Mouse (Mus musculus) intestine, embryonic 16.5 days (tissue): Measurements from ENCODE around the gene Gm20388. TPM values are rescaled to one million over a fixed set of nuclear protein-coding genes. Genes with fewer than 3 reads are reported as not detected.
"Not testable (repeated sequence)": the region's sequence is repeated elsewhere in the genome, so short reads cannot be mapped to it uniquely, and the experiment has no call there.

ENCODE experiments used
- ATAC-seq: fragments of 200-750 bp; cut with Nextera tagmentation; 2 replicates; pipeline ENCODE4 v1.8.0; 2017; ENCODE audit warnings: moderate TSS enrichment, moderate library complexity
- H3K27ac ChIP-seq: fragments of 300-500 bp; sonication (generic); 2 replicates; pipeline ENCODE4 v1.5.1; 2014; ENCODE audit warnings: mild to moderate bottlenecking, low read length
- H3K27me3 ChIP-seq: fragments of 300-500 bp; sonication (generic); replicated peaks from 2 replicates; pipeline ENCODE4 v1.6.1; 2014; ENCODE audit warnings: low read length, control low read depth, mixed read lengths; ENCODE audit not compliant: control insufficient read depth, insufficient read depth
- H3K36me3 ChIP-seq: fragments of 300-500 bp; sonication (generic); 2 replicates; pipeline ENCODE4 v1.6.1; 2014; ENCODE audit warnings: low read length, control low read depth; ENCODE audit not compliant: control insufficient read depth, insufficient read depth
- H3K4me1 ChIP-seq: fragments of 300-500 bp; sonication (generic); 2 replicates; pipeline ENCODE4 v1.6.1; 2014; ENCODE audit warnings: low read length, control low read depth, mixed read lengths; ENCODE audit not compliant: control insufficient read depth, insufficient read depth
- H3K4me2 ChIP-seq: fragments of 300-500 bp; sonication (generic); 2 replicates; pipeline ENCODE4 v1.6.1; 2014; ENCODE audit warnings: low read depth, low read length, control low read depth
- H3K4me3 ChIP-seq: fragments of 300-500 bp; sonication (generic); 2 replicates; pipeline ENCODE4 v1.5.1; 2014; ENCODE audit warnings: mild to moderate bottlenecking, low read length
- H3K9ac ChIP-seq: fragments of 300-500 bp; sonication (generic); 2 replicates; pipeline ENCODE4 v1.6.1; 2014; ENCODE audit warnings: low read depth, low read length
- H3K9me3 ChIP-seq: fragments of 300-500 bp; sonication (generic); 2 replicates; pipeline ENCODE4 v1.6.1; 2016; ENCODE audit warnings: low read length, control low read depth; ENCODE audit not compliant: control insufficient read depth
- WGBS: fragments of 180-500 bp; shearing (Covaris S2); extraction: QIAGEN DNeasy Blood & Tissue Kit; methylation state at CpG from one replicate; pipeline ENCODE4 v1.1.7; 2014; 5-methylcytosine and 5-hydroxymethylcytosine counted together
- polyA plus RNA-seq: library from polyadenylated mRNA; unstranded; fragments of >200 nt; fragmentation: Nextera tagmentation; extraction: Ambion mirVana; gene quantifications from 2 replicates; pipeline ENCODE4 v1.2.1, GENCODE M21; 2015

The Gm20388 gene
- polyA plus RNA-seq, 1 experiment from 2014 or later: 5.8 TPM

DNA sequence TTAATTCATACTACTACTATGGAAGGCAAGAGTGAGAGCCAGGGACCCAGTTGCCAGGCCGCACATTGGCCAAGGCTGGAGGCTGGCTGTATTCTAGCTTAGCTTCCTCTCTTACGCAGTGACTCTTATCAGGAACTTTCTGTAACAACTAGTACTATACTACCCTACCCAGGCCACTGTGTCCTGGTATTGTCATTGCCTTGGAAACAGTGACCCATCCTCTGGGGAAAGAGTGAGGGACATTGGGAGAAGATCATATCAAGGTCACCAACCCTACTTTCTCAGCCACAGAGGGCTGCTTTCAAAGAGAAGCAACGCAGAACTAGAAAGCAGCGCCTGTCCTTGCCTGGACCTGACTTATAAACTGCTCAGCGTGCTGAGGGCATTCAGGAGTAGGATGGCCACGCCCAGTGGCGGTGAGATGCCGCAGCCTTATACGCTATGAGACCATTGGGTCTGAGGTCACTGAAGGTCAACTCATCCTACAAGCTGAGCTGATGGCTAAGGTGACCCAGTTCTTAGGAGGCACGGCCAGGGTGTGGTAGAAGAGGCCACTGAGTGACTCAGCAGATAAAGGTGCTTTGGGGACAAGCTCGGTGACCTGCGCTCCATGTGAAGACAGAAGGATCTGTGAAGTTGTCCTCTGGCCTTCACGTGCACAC, 417.9 kb downstream of the Gm20388 start:
- H3K4me3 ChIP-seq: no peak overlapping the region
- ATAC-seq: no peak
- WGBS: 82% methylated on average over 13 of the region's 13 CpGs
- no peaks in the 10 kb centered on the region for H3K36me3 ChIP-seq
- no peak overlapping the region for H3K27ac ChIP-seq
- no peak overlapping the region for H3K4me2 ChIP-seq
- H3K9me3 ChIP-seq: no peaks in the 10 kb centered on the region
- no peaks in the 10 kb centered on the region for H3K27me3 ChIP-seq
- H3K9ac ChIP-seq: no peak overlapping the region
- H3K4me1 ChIP-seq: peaks cover 15% of the 10 kb centered on the region

DNA sequence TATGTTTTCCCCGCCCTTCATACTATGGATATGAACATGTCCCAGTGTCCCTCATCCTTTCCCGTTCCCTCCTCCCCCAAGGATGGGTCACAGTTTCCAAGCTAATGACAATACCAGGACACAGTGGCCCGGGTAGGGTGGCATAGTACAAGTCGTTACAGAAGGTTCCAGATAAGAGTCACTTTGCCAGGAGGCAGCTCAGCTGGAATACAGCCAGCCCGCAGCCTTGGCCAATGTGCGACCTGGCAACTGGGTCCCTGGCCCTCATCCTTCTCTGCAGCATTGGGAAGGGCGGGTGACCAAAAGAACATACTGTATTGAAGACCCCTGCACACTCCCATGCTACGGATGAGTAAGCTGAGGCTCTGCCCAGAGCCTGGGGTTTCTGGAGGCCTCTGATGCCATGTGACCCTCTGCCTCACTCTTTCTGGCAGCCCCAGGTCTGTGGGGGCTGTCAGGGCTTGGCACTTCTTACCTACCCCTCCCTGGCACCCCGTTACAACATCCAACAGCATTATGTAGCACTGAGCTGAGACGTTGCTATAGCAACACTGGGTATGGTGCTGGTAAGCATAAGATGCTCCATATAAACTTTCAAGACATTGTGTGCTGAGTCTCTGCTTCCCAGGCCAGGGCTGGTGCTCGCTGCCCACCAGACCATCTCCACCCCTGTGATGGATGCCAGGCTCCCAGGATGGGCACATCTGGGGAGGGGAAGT, 418.5 kb downstream of the Gm20388 start:
- H3K9me3 ChIP-seq: no peaks in the 10 kb centered on the region
- H3K9ac ChIP-seq: no peak overlapping the region
- no peaks in the 10 kb centered on the region for H3K36me3 ChIP-seq
- H3K4me2 ChIP-seq: no peak overlapping the region
- no peak overlapping the region for H3K27ac ChIP-seq
- H3K27me3 ChIP-seq: no peaks in the 10 kb centered on the region
- WGBS: 85% methylated on average over 11 of the region's 11 CpGs
- H3K4me3 ChIP-seq: no peak overlapping the region
- no peak for ATAC-seq
- H3K4me1 ChIP-seq: peaks cover 14% of the 10 kb centered on the region

GRCm38 (mm10) chr8:120331027-120331426, 420.4 kb downstream of the Gm20388 start:
- Histone ChIP-seq H3K27ac (no peak overlapping the region), H3K4me2 (no peak overlapping the region), H3K4me3 (no peak overlapping the region), H3K36me3 (no peaks in the 10 kb centered on the region), H3K9ac (no peak overlapping the region), H3K9me3 (no peaks in the 10 kb centered on the region), H3K4me1 (peaks cover 24% of the 10 kb centered on the region), H3K27me3 (no peaks in the 10 kb centered on the region)
- 69% methylated on average over 7 of the region's 7 CpGs for WGBS
- ATAC-seq: no peak

- Histone ChIP-seq H3K27ac (no peak overlapping the region), H3K27me3 (no peaks in the 10 kb centered on the region), H3K9me3 (no peaks in the 10 kb centered on the region), H3K4me1 (peaks cover 25% of the 10 kb centered on the region), H3K4me3 (no peak overlapping the region), H3K36me3 (no peaks in the 10 kb centered on the region), H3K4me2 (no peak overlapping the region), H3K9ac (no peak overlapping the region)
- ATAC-seq: no peak
- 77% methylated on average over 16 of the region's 16 CpGs for WGBS
Measured at GRCm38 (mm10) chr8:120332379-120333229, 422.0 kb downstream of the Gm20388 start.

GRCm38 (mm10) chr8:120333681-120334080, 423.0 kb downstream of the Gm20388 start:
- no peaks in the 10 kb centered on the region for H3K36me3 ChIP-seq
- H3K9me3 ChIP-seq: no peaks in the 10 kb centered on the region
- H3K27me3 ChIP-seq: no peaks in the 10 kb centered on the region
- no peak overlapping the region for H3K9ac ChIP-seq
- H3K4me2 ChIP-seq: no peak overlapping the region
- no peak for ATAC-seq
- peaks cover 25% of the 10 kb centered on the region for H3K4me1 ChIP-seq
- WGBS: 94% methylated on average over 4 of the region's 4 CpGs
- H3K4me3 ChIP-seq: no peak overlapping the region
- no peak overlapping the region for H3K27ac ChIP-seq

DNA sequence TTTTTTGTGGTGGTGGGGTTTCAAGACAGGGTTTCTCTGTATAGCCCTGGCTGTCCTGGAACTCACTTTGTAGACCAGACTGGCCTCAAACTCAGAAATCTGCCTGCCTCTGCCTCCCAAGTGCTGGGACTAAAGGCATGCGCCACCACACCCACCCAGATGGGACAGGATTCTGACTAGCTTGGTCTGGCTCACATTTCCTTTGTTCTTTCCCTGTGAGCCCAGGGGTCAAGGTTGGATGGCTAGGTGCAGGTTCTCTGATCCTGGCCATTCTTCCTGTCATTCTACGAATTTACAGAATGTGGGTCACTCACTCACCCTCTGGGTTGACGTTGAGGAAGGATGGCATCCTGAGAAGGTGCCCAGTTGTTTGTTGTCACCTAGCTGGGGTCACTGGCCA, 423.6 kb downstream of the Gm20388 start:
- H3K27ac ChIP-seq: 0 out of 2 replicates have a peak overlapping the region, but pooled peaks have one; percentile 30
- ATAC-seq, H3K9me3 ChIP-seq, H3K4me2 ChIP-seq, H3K27me3 ChIP-seq, H3K36me3 ChIP-seq, H3K4me3 ChIP-seq: not testable (repeated sequence)
- 81% methylated on average over 3 of the region's 3 CpGs for WGBS
- H3K4me1 ChIP-seq: peaks cover 22% of the 10 kb centered on the region
- H3K9ac ChIP-seq: 0 out of 2 replicates have a peak overlapping the region, but pooled peaks have one; percentile 62

DNA sequence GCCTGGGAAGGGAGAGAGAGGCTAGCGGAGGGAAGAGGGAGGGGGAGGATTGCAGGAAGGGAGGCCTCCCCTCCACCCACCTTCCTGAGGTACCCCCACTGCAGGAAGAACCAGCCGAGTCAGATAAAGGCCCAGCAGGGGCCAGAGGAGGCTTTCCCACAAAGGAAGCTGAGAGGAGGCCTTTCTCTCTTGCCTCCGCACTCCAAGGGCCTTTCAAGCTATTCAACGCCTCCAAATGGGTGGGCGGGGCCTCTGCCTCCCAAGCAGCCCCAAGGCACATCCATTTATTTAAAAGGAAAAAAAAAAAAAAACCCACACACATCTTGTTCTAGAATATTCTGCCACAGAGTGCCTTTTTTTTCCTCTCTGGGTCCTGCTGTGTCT, 424.2 kb downstream of the Gm20388 start:
- Histone ChIP-seq H3K27me3 (no peaks in the 10 kb centered on the region), H3K4me1 (peaks cover 22% of the 10 kb centered on the region), H3K4me3 (no peak overlapping the region), H3K9me3 (no peaks in the 10 kb centered on the region), H3K9ac (peak overlapping the region; percentile 62), H3K4me2 (0 out of 2 replicates have a peak overlapping the region, but pooled peaks have one; percentile 57), H3K36me3 (no peaks in the 10 kb centered on the region), H3K27ac (peak overlapping the region; percentile 59; the same call in 1 of the 2 replicates)
- WGBS: 26% methylated on average over 5 of the region's 5 CpGs
- ATAC-seq: peak; percentile 9; the same call in 1 of the 2 replicates

DNA sequence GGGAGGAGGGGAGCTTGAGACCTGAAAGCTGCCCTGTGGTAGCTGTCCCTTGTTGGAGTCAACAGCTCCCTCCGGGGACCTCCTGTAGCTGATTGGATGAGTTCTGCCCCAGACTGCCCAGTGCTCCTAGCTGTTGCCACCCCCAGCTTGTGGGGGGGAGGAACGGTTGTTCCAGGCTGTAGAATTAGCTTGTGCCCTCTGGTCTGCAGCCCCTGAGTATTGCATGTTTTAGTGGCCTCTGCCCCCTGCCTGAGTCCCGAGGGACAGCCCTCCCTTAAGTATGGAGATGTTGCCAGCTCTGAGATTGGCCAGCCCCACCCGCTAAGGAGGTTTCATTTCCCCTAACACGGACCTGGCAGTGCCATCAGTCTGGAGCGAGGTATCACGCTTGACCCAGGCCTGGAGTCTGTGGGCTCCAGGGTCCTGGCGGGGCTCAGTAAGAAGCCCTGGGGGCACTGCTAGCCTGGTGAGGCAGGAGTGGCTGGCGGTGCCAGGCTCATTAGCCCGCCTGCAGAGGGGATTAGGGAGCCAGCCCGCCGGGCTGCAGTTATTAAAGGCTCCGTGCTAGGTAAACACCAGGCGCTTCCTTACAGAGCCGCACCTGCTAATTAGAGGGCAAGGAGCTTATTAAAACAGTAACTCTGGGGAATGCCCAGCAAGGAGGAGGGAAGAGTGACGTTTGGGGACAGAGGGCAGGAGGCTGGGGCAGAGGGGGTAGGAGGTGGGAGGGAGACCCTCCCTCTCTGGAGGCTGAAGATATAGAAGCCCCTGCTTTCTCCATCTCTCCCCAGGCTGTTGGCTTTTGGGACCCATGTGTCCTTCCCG, 424.8 kb downstream of the Gm20388 start:
- Histone ChIP-seq H3K4me3 (peak overlapping the region; percentile 39), H3K27me3 (no peaks in the 10 kb centered on the region), H3K9ac (peak overlapping the region; percentile 62), H3K4me2 (peak overlapping the region; percentile 57), H3K36me3 (no peaks in the 10 kb centered on the region), H3K9me3 (no peaks in the 10 kb centered on the region), H3K4me1 (peaks cover 26% of the 10 kb centered on the region), H3K27ac (peak overlapping the region; percentile 59)
- peak; percentile 65 for ATAC-seq
- WGBS: 17% methylated on average over 17 of the region's 17 CpGs
